Mouse (Mus musculus) kidney, adult 2 months (tissue): ENCODE measurements at regions not wholly inside any gene's neighbourhood (a gene's known extent, or its start where the extent isn't known, plus 50 kb on each side); places are given as distances from the start of the nearest gene placed in this dataset.
A peak's percentile ranks its signal among the peaks of the same experiment; 100 is the strongest.
"Not testable (repeated sequence)": the region's sequence is repeated elsewhere in the genome, so short reads cannot be mapped to it uniquely, and the experiment has no call there.

Experiments
- DNase-seq: peaks from one replicate; pipeline ENCODE4 v3.0.0; 2021
- H3K27ac ChIP-seq: fragments of 200-500 bp; 2 replicates; pipeline ENCODE4 v1.5.1; 2012; ENCODE audit warnings: low read depth, low read length, control low read depth, inconsistent platforms; ENCODE audit not compliant: insufficient read depth
- H3K27me3 ChIP-seq: fragments of 200-500 bp; replicated peaks from 2 replicates; pipeline ENCODE4 v1.6.1; 2012; ENCODE audit warnings: mild to moderate bottlenecking, moderate library complexity, low read length, inconsistent platforms; ENCODE audit not compliant: control insufficient read depth, insufficient read depth
- H3K36me3 ChIP-seq: fragments of 200-500 bp; 2 replicates; pipeline ENCODE4 v1.6.1; 2012; ENCODE audit warnings: mild to moderate bottlenecking, moderate library complexity, low read length, inconsistent platforms; ENCODE audit not compliant: control insufficient read depth, insufficient read depth
- H3K4me1 ChIP-seq: fragments of 200-500 bp; 2 replicates; pipeline ENCODE4 v1.6.1; 2011; ENCODE audit warnings: low read length; ENCODE audit not compliant: control insufficient read depth, insufficient read depth
- H3K4me3 ChIP-seq: fragments of 200-500 bp; 2 replicates; pipeline ENCODE4 v1.5.1; 2011; ENCODE audit warnings: mild to moderate bottlenecking, low read depth, low read length, control low read depth; ENCODE audit not compliant: insufficient read depth
- CTCF ChIP-seq: fragments of 200-500 bp; conservative IDR thresholded peaks from 2 replicates; pipeline ENCODE4 v1.5.1; 2011; ENCODE audit warnings: low read depth, mild to moderate bottlenecking, control low read depth, low read length, moderate library complexity, mixed read lengths; ENCODE audit not compliant: insufficient read depth, insufficient read length
- POLR2A ChIP-seq: fragments of 200-500 bp; IDR thresholded peaks from one replicate; pipeline ENCODE4 v1.6.1; 2011; ENCODE audit warnings: low read depth, low read length, control low read depth
- WGBS: fragments of 180-500 bp; shearing (Covaris S2); methylation state at CpG from one replicate; pipeline ENCODE4 v1.1.7; 2018; 5-methylcytosine and 5-hydroxymethylcytosine counted together

- Histone ChIP-seq H3K27me3 (no peaks in the 10 kb centered on the region), H3K4me1 (no peaks in the 10 kb centered on the region), H3K4me3 (no peak overlapping the region), H3K36me3 (no peaks in the 10 kb centered on the region), H3K27ac (no peak overlapping the region)
- no peak for DNase-seq
- 81% methylated on average over 6 of the region's 6 CpGs for WGBS
- TF ChIP-seq POLR2A (no peak), CTCF (no peak)
Measured at GRCm38 (mm10) chr10:120284785-120285184, 57.9 kb downstream of the Llph start.

GRCm38 (mm10) chr10:120291912-120292311, 65.0 kb downstream of the Llph start:
- Histone ChIP-seq H3K27ac (no peak overlapping the region), H3K27me3 (no peaks in the 10 kb centered on the region), H3K4me1 (no peaks in the 10 kb centered on the region), H3K4me3 (no peak overlapping the region), H3K36me3 (no peaks in the 10 kb centered on the region)
- TF ChIP-seq CTCF (no peak), POLR2A (no peak)
- DNase-seq = no peak
- 90% methylated on average over 3 of the region's 3 CpGs for WGBS

GRCm38 (mm10) chr10:120293381-120293780, 66.5 kb downstream of the Llph start:
- not testable (repeated sequence) for H3K27me3 ChIP-seq, H3K4me1 ChIP-seq, H3K27ac ChIP-seq, H3K36me3 ChIP-seq, H3K4me3 ChIP-seq, DNase-seq
- WGBS = 94% methylated on average over 13 of the region's 13 CpGs

- H3K36me3 ChIP-seq = no peaks in the 10 kb centered on the region
- no peaks in the 10 kb centered on the region for H3K4me1 ChIP-seq
- no peaks in the 10 kb centered on the region for H3K27me3 ChIP-seq
- H3K4me3 ChIP-seq = no peak overlapping the region
- TF ChIP-seq POLR2A (no peak), CTCF (no peak)
- no peak for DNase-seq
- 52% methylated on average over 9 of the region's 9 CpGs for WGBS
- H3K27ac ChIP-seq = no peak overlapping the region
Measured at GRCm38 (mm10) chr10:120294487-120294886, 67.6 kb downstream of the Llph start.

- H3K27me3 ChIP-seq = no peaks in the 10 kb centered on the region
- DNase-seq = no peak
- no peaks in the 10 kb centered on the region for H3K4me1 ChIP-seq
- H3K4me3 ChIP-seq = no peak overlapping the region
- no peak overlapping the region for H3K27ac ChIP-seq
- H3K36me3 ChIP-seq = no peaks in the 10 kb centered on the region
- TF ChIP-seq POLR2A (no peak), CTCF (no peak)
Measured at GRCm38 (mm10) chr10:120297311-120297710, 70.4 kb downstream of the Llph start.

DNA sequence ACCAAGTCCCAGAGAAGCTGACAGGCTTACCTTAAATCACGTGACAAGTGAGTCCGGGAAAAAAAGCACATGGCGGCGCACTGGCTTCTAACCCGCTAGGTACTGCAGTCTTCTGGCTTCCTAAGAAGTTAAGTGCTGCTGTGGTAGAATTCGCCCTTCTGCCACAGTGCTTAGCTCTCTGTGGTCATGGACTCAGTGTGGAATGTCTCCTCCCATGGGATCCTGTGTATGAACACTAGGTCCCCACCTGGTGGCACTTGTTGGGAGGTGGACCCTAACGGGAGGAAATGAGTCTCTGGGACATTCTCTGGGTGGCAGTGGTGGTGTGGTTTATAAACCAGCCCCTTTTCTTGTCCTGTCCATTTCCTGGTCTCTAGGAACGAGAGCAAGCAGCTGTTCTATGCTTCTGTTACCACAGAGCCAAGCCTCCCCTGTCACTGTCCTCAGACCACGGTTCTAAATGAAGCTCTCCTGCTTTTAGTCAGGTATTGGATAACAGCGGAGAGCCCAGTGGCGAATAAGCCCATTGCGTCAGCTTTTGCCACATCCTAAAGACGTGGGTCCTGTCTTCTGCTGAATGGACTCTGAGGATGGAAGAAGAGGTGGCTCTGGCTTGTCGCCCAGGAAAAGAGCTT, 71.5 kb downstream of the Llph start:
- Histone ChIP-seq H3K4me1 (no peaks in the 10 kb centered on the region), H3K4me3 (no peak overlapping the region), H3K27ac (no peak overlapping the region), H3K36me3 (no peaks in the 10 kb centered on the region), H3K27me3 (no peaks in the 10 kb centered on the region)
- WGBS = 66% methylated on average over 14 of the region's 14 CpGs
- no peak for DNase-seq
- TF ChIP-seq CTCF (no peak), POLR2A (no peak)

- Histone ChIP-seq H3K27ac (no peak overlapping the region), H3K27me3 (no peaks in the 10 kb centered on the region), H3K4me1 (no peaks in the 10 kb centered on the region), H3K4me3 (no peak overlapping the region), H3K36me3 (no peaks in the 10 kb centered on the region)
- peak; percentile 65 for DNase-seq
- WGBS = 26% methylated on average over 5 of the region's 5 CpGs
- TF ChIP-seq POLR2A (no peak), CTCF (peak; percentile 54)
Measured at GRCm38 (mm10) chr10:120306010-120306409, 79.1 kb downstream of the Llph start.

- Histone ChIP-seq H3K4me3 (no peak overlapping the region), H3K36me3 (no peaks in the 10 kb centered on the region), H3K27me3 (no peaks in the 10 kb centered on the region), H3K27ac (no peak overlapping the region), H3K4me1 (no peaks in the 10 kb centered on the region)
- 46% methylated on average over 5 of the region's 5 CpGs for WGBS
- no peak for TF ChIP-seq POLR2A
- no peak for TF ChIP-seq CTCF
- no peak for DNase-seq
Measured at GRCm38 (mm10) chr10:120308681-120309080, 81.8 kb downstream of the Llph start.
